Mouse (Mus musculus): ENCODE measurements around the gene Olfr746. TPM values are rescaled to one million over a fixed set of nuclear protein-coding genes. Genes with fewer than 3 reads are reported as not detected.

Gene Olfr746
- not detected for polyA plus RNA-seq (2014; fragmentation: Illumina TruSeq; extraction: RNeasy Lipid Tissue Mini Kit (QIAGEN cat#74804); ENCODE audit: low replicate concordance)

GRCm38 (mm10) chr14:50646783-50647182, at the start of gene Olfr746:
Gene Olfr746 (plus strand): TSS chr14:50647083.

DNA sequence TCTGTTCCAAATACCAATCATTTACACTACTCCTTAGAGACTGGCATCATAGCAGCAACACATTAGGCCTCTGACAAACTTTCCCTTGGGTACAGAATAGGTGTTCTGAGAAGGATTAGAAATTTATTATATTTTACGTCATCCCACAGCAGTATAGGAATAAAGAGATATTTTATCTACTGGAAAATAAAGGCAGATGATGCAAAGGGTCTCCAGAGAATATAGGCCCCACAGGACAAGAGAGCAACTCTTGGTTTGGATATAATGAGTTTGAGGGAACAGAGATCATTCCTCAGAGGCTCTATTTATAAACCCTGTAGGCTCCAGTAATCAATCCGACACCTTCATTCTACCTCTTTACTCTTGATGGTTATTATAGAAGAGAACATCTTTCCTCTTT, 32.3 kb upstream of the Olfr746 start, which contains the start of gene Olfr744:
Gene Olfr744 (plus strand): TSS at position 301 of the 400 bp plus-strand sequence.

GRCm38 (mm10) chr14:50639088-50639487, 7.8 kb upstream of the Olfr746 start, which contains the start of gene Olfr745:
Gene Olfr745 (plus strand): TSS chr14:50639388.

DNA sequence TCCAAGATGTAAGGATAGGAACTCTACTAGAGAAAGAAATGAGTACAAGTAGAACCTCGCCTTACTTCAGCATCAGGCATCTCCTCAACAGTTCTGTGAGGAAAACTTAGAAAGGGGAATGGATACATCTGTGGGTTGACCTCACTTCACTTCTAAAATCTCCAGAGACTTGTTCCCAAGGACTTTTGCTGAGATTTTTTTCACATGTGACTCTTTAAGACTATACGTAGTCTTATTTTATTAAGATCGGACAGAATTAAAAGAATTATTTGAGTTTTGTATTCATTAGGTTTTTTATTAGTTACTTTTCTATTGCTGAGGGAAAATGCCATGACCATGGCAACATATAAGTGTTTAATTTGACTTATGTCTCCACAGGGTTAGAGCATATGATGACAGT, 46.2 kb downstream of the Olfr746 start, which contains the start of gene Olfr747:
Gene Olfr747 (minus strand): TSS at position 101 of the 400 bp plus-strand sequence.

Other genes starting within 250 kb of the Olfr746 start
- gene Olfr738, start 239.5 kb upstream of the Olfr746 start, polyA plus RNA-seq (2014; fragmentation: Illumina TruSeq; extraction: RNeasy Lipid Tissue Mini Kit (QIAGEN cat#74804); ENCODE audit: low replicate concordance) = not detected
- gene Olfr739, start 228.5 kb upstream of the Olfr746 start, polyA plus RNA-seq (2014; fragmentation: Illumina TruSeq; extraction: RNeasy Lipid Tissue Mini Kit (QIAGEN cat#74804); ENCODE audit: low replicate concordance) = not detected
- not detected for gene Olfr740, start 201.5 kb upstream of the Olfr746 start, polyA plus RNA-seq (2014; fragmentation: Illumina TruSeq; extraction: RNeasy Lipid Tissue Mini Kit (QIAGEN cat#74804); ENCODE audit: low replicate concordance)
- not detected for gene Olfr741, start 174.3 kb upstream of the Olfr746 start, polyA plus RNA-seq (2014; fragmentation: Illumina TruSeq; extraction: RNeasy Lipid Tissue Mini Kit (QIAGEN cat#74804); ENCODE audit: low replicate concordance)
- not detected for gene Olfr742, start 143.5 kb upstream of the Olfr746 start, polyA plus RNA-seq (2014; fragmentation: Illumina TruSeq; extraction: RNeasy Lipid Tissue Mini Kit (QIAGEN cat#74804); ENCODE audit: low replicate concordance)
- not detected for gene Olfr743, start 125.2 kb upstream of the Olfr746 start, polyA plus RNA-seq (2014; fragmentation: Illumina TruSeq; extraction: RNeasy Lipid Tissue Mini Kit (QIAGEN cat#74804); ENCODE audit: low replicate concordance)
- gene Olfr744, start 32.2 kb upstream of the Olfr746 start, polyA plus RNA-seq (2014; fragmentation: Illumina TruSeq; extraction: RNeasy Lipid Tissue Mini Kit (QIAGEN cat#74804); ENCODE audit: low replicate concordance) = not detected
- gene Olfr745, start 7.7 kb upstream of the Olfr746 start, polyA plus RNA-seq (2014; fragmentation: Illumina TruSeq; extraction: RNeasy Lipid Tissue Mini Kit (QIAGEN cat#74804); ENCODE audit: low replicate concordance) = not detected
- not detected for gene Olfr747, start 46.1 kb downstream of the Olfr746 start, polyA plus RNA-seq (2014; fragmentation: Illumina TruSeq; extraction: RNeasy Lipid Tissue Mini Kit (QIAGEN cat#74804); ENCODE audit: low replicate concordance)
- not detected for gene Olfr748, start 60.3 kb downstream of the Olfr746 start, polyA plus RNA-seq (2014; fragmentation: Illumina TruSeq; extraction: RNeasy Lipid Tissue Mini Kit (QIAGEN cat#74804); ENCODE audit: low replicate concordance)
- gene Olfr749, start 98.0 kb downstream of the Olfr746 start, polyA plus RNA-seq (2014; fragmentation: Illumina TruSeq; extraction: RNeasy Lipid Tissue Mini Kit (QIAGEN cat#74804); ENCODE audit: low replicate concordance) = not detected
- gene Ttc5, start 138.4 kb downstream of the Olfr746 start, polyA plus RNA-seq (2014; fragmentation: Illumina TruSeq; extraction: RNeasy Lipid Tissue Mini Kit (QIAGEN cat#74804); ENCODE audit: low replicate concordance) = 15.0 TPM
- not detected for gene Ccnb1ip1, start 160.6 kb downstream of the Olfr746 start, polyA plus RNA-seq (2014; fragmentation: Illumina TruSeq; extraction: RNeasy Lipid Tissue Mini Kit (QIAGEN cat#74804); ENCODE audit: low replicate concordance)
- gene Parp2, start 160.8 kb downstream of the Olfr746 start, polyA plus RNA-seq (2014; fragmentation: Illumina TruSeq; extraction: RNeasy Lipid Tissue Mini Kit (QIAGEN cat#74804); ENCODE audit: low replicate concordance) = 40.6 TPM
- gene Tep1, start 223.5 kb downstream of the Olfr746 start, polyA plus RNA-seq (2014; fragmentation: Illumina TruSeq; extraction: RNeasy Lipid Tissue Mini Kit (QIAGEN cat#74804); ENCODE audit: low replicate concordance) = 55.9 TPM

Measured in small intestine, adult 10 weeks (tissue).